Mouse (Mus musculus) C2C12 (cell line): Measurements from ENCODE around the gene Aoc1.

Source experiments
- CEBPB ChIP-seq: IDR thresholded peaks from one replicate; pipeline ENCODE4 v1.6.1; 2011; ENCODE audit warnings: low read depth, mild to moderate bottlenecking, control low read depth, moderate library complexity
- CTCF ChIP-seq: IDR thresholded peaks from one replicate; pipeline ENCODE4 v1.5.1; 2011; ENCODE audit not compliant: control insufficient read depth, insufficient read depth, insufficient read length
- FOSL1 ChIP-seq: IDR thresholded peaks from one replicate; pipeline ENCODE4 v1.8.0; 2011; ENCODE audit warnings: mild to moderate bottlenecking, low read length; ENCODE audit not compliant: poor library complexity, insufficient read depth, severe bottlenecking
- MAX ChIP-seq: IDR thresholded peaks from one replicate; pipeline ENCODE4 v1.6.1; 2011; ENCODE audit warnings: mild to moderate bottlenecking, control low read depth
- MYOD1 ChIP-seq: IDR thresholded peaks from one replicate; pipeline ENCODE4 v1.6.1; 2011; ENCODE audit warnings: low read depth; ENCODE audit not compliant: control insufficient read depth, insufficient read length
- MYOG ChIP-seq: IDR thresholded peaks from one replicate; pipeline ENCODE4 v1.6.1; 2011; ENCODE audit not compliant: control insufficient read depth, insufficient read length; ENCODE audit errors: extremely low read depth
- USF1 ChIP-seq: IDR thresholded peaks from one replicate; pipeline ENCODE4 v1.6.1; 2011; ENCODE audit warnings: low read depth, mild to moderate bottlenecking, control low read depth, moderate library complexity

- TF ChIP-seq CTCF: no peak
- no peak for TF ChIP-seq USF1
- no peak for TF ChIP-seq MYOD1
- no peak for TF ChIP-seq CEBPB
- no peak for TF ChIP-seq FOSL1
- TF ChIP-seq MAX: no peak
- TF ChIP-seq MYOG: no peak
These were observed 33.7 kb downstream of the Aoc1 start for GRCm38 (mm10) chr6:48906371-48906770.
